Mouse (Mus musculus): Measurements from ENCODE around the gene Chd2. TPM values are rescaled to one million over a fixed set of nuclear protein-coding genes. Genes with fewer than 3 reads are reported as not detected.

Gene Chd2
- 50.5 and 68.2 TPM in 2 replicates for polyA plus RNA-seq (2014; fragmentation: Nextera tagmentation; extraction: Ambion mirVana)

DNA sequence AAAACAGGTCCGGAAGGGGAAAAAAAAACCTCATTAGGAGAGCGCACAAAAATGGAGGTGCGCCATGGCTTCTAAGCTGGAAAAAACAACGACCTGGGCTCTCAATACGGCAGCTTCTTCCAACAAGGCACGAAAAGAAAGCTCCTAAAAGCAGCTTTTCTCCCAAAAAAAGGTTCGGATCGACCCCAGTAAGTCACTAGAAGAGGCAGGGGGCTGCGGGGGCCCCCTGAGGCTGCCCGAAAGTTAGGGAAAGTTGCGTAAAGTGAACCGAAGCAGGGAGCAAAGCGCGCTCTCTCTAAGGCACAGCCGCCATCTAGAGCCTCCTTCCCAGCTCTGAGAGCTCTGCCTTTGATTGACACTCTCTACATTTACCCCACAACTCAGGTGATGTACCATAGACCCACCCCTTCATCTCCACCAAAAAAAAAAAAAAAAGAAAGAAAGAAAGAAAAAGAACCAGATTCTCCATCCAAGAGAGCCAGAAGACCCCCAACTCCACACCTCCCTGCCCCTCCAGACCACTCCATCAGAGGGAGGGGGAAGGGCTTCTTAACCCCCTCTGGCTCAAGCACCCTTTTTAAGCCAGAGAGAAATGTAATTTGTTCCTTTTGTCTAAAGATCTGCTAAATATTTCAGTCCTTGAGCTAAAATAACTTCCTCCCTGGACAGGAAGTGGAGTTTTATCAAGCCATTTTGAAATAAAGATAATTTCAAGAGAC, at the start of gene Chd2:
Chd2 (minus strand) TSS at position 419 of the 719 bp plus-strand sequence.
- Histone ChIP-seq H3K9me3 (ENCODE audit: control insufficient read depth, low read length) (no peaks in the 10 kb centered on the region), H3K4me1 (replicated peaks; ENCODE audit: control insufficient read depth, insufficient read depth, low read length) (peaks cover 12% of the 10 kb centered on the region), H3K27ac (ENCODE audit: low read depth) (peak within 1 kb of the TSS; percentile 99), H3K4me3 (ENCODE audit: low read depth, low read length) (peak within 1 kb of the TSS; percentile 81), H3K4me2 (ENCODE audit: low read length) (peak within 1 kb of the TSS; percentile 67), H3K9ac (ENCODE audit: low read length) (peak within 1 kb of the TSS; percentile 96), H3K36me3 (ENCODE audit: control insufficient read depth, insufficient read depth, low read length) (peaks cover 25% of the 10 kb centered on the region), H3K27me3 (replicated peaks; ENCODE audit: control insufficient read depth, insufficient read depth, low read length) (no peaks in the 10 kb centered on the region)
- peak; percentile 95 for DNase-seq (ENCODE audit: low spot score)
- ATAC-seq (replicated peaks; ENCODE audit: low FRiP score, low TSS enrichment, low read depth): peak; percentile 62
- WGBS: under 1% methylated on average over 15 of the region's 15 CpGs

DNA sequence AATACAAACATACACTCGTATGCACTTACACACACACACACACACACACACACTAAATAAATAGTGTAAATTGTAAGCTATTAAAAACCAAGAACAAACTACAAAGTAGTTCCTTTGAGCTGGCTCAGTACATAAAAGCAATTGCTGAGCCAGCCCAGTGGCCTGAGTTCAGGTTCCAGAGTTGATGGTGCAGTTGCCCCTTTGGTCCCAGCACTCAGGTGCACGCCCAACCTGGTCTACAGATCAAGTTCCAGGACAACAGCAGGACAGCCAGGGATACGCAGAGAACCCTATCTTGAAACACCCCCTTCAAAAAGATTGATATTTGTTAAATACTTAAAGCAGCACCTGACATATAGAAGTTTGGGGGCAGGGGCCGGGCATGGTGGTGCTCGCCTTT, 49.1 kb upstream of the Chd2 start:
- H3K9me3 ChIP-seq (ENCODE audit: control insufficient read depth, low read length): no peaks in the 10 kb centered on the region
- no peak overlapping the region for H3K9ac ChIP-seq (ENCODE audit: low read length)
- H3K4me1 ChIP-seq (replicated peaks; ENCODE audit: control insufficient read depth, insufficient read depth, low read length): peaks cover 30% of the 10 kb centered on the region
- H3K4me2 ChIP-seq (ENCODE audit: low read length): no peak overlapping the region
- no peaks in the 10 kb centered on the region for H3K36me3 ChIP-seq (ENCODE audit: control insufficient read depth, insufficient read depth, low read length)
- no peaks in the 10 kb centered on the region for H3K27me3 ChIP-seq (replicated peaks; ENCODE audit: control insufficient read depth, insufficient read depth, low read length)
- H3K27ac ChIP-seq (ENCODE audit: low read depth): no peak overlapping the region
- no peak overlapping the region for H3K4me3 ChIP-seq (ENCODE audit: low read depth, low read length)
- no peak for ATAC-seq (replicated peaks; ENCODE audit: low FRiP score, low TSS enrichment, low read depth)
- 88% methylated on average over 5 of the region's 5 CpGs for WGBS
- no peak for DNase-seq (ENCODE audit: low spot score)

DNA sequence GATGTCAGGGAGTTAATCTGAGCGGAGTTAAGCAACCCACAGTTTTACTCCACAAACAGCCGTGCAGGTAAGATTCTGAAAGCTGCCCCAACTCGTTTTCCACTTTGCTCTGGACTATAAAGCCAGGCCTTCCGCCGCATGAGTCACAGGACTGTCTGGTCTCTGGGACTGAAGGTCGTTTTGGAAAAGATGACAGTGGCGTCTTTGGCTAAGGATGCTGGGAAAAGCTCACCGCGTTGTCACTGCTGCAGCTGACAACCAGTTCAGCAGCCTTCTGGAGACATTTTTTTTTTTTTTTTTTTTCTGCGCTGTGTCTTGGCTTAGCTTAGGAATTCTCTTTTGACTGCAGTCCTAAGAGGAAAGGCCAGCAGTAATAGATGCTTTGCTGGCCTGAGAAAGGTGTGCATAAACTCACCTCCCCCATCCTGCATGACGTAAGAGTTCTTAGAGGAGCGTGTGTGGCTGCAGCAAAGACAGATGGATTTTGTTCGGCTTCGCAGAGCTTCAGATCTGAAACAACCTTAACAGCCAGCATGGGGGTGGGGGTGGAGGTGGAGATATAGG, 47.7 kb upstream of the Chd2 start:
- Histone ChIP-seq H3K27me3 (replicated peaks; ENCODE audit: control insufficient read depth, insufficient read depth, low read length) (no peaks in the 10 kb centered on the region), H3K9me3 (ENCODE audit: control insufficient read depth, low read length) (no peaks in the 10 kb centered on the region), H3K36me3 (ENCODE audit: control insufficient read depth, insufficient read depth, low read length) (no peaks in the 10 kb centered on the region), H3K4me3 (ENCODE audit: low read depth, low read length) (no peak overlapping the region), H3K4me2 (ENCODE audit: low read length) (peak overlapping the region; percentile 37; the same call in 1 of the 2 replicates), H3K4me1 (replicated peaks; ENCODE audit: control insufficient read depth, insufficient read depth, low read length) (peaks cover 42% of the 10 kb centered on the region), H3K27ac (ENCODE audit: low read depth) (peak overlapping the region; percentile 82), H3K9ac (ENCODE audit: low read length) (no peak overlapping the region)
- 28% methylated on average over 14 of the region's 14 CpGs for WGBS
- peak; percentile 76 for DNase-seq (ENCODE audit: low spot score)
- peak; percentile 66 for ATAC-seq (replicated peaks; ENCODE audit: low FRiP score, low TSS enrichment, low read depth)

DNA sequence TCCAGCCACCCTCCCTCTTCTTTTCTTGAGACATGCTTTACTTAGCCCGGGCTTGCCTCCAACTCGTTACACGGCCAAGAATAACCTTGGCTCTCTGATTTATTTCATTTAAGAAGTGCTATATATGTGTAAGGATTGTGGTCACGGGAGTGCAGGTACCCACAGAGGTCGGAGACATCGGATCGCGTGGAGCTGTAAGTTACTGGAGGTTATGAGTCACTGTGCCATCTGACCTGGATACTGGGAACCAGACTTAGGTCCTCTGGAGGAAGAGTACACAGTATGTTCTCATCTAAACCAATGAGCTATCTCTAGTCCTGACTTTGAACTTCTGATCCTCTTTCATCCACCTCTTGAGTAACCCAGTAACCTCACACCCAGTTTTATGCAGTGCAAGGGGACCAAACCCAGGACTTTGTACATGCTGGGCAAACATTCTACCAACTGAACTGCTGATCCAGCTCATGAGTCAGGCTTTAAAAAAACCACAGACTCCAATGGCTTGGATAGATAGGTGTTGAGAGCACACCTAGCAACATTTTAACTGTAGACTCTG, 46.8 kb upstream of the Chd2 start:
- ATAC-seq (replicated peaks; ENCODE audit: low FRiP score, low TSS enrichment, low read depth) (peak; percentile 73), DNase-seq (ENCODE audit: low spot score) (no peak)
- Histone ChIP-seq H3K4me2 (ENCODE audit: low read length) (peak overlapping the region; percentile 28), H3K4me3 (ENCODE audit: low read depth, low read length) (no peak overlapping the region), H3K4me1 (replicated peaks; ENCODE audit: control insufficient read depth, insufficient read depth, low read length) (peaks cover 44% of the 10 kb centered on the region), H3K27ac (ENCODE audit: low read depth) (peak overlapping the region; percentile 82), H3K27me3 (replicated peaks; ENCODE audit: control insufficient read depth, insufficient read depth, low read length) (no peaks in the 10 kb centered on the region), H3K9ac (ENCODE audit: low read length) (no peak overlapping the region), H3K36me3 (ENCODE audit: control insufficient read depth, insufficient read depth, low read length) (no peaks in the 10 kb centered on the region), H3K9me3 (ENCODE audit: control insufficient read depth, low read length) (no peaks in the 10 kb centered on the region)
- WGBS: 81% methylated on average over 8 of the region's 8 CpGs

DNA sequence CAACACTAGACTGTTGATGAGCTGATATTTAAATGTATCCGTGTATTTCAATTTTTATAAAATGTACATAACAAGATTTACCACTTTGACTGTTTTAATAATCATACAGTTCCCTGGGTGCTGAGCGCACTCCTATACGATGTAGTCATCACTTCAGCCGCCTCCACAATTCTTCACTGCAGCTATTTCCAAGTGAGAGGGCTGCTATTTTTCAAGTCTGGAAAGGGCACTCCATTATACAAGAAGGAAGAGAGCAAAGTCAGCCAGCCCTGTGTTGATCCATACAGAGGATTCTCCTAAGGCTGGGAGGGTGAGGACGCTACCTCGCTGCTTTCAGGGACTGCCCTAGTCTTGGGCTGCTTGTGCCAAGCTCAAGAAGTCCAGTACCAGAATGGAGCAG, 45.1 kb upstream of the Chd2 start:
- no peak for ATAC-seq (replicated peaks; ENCODE audit: low FRiP score, low TSS enrichment, low read depth)
- Histone ChIP-seq H3K27ac (ENCODE audit: low read depth) (no peak overlapping the region), H3K4me2 (ENCODE audit: low read length) (no peak overlapping the region), H3K27me3 (replicated peaks; ENCODE audit: control insufficient read depth, insufficient read depth, low read length) (no peaks in the 10 kb centered on the region), H3K9me3 (ENCODE audit: control insufficient read depth, low read length) (no peaks in the 10 kb centered on the region), H3K9ac (ENCODE audit: low read length) (no peak overlapping the region), H3K36me3 (ENCODE audit: control insufficient read depth, insufficient read depth, low read length) (no peaks in the 10 kb centered on the region), H3K4me1 (replicated peaks; ENCODE audit: control insufficient read depth, insufficient read depth, low read length) (peaks cover 45% of the 10 kb centered on the region), H3K4me3 (ENCODE audit: low read depth, low read length) (no peak overlapping the region)
- WGBS: 81% methylated on average over 6 of the region's 6 CpGs
- no peak for DNase-seq (ENCODE audit: low spot score)

DNA sequence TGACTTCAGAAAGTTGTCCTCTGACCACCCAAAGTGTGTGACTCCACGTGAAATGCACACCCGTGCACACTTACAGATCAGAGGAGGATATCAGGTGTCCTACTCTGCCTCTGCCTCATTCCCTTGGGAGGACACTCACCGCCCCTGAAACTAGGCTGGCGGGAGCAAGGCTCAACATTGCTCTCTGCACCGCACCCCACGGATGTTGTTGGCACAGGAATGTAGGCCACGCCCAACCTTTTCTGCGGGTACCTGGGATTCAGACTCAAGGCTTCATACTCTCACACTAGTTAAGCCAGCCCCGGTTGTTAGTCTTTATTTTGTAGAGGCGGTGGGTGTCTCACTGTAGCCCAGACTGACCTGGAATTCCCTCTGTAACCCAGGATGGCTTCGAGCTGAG, 44.6 kb upstream of the Chd2 start:
- ATAC-seq (replicated peaks; ENCODE audit: low FRiP score, low TSS enrichment, low read depth) (no peak), DNase-seq (ENCODE audit: low spot score) (peak; percentile 51)
- no peak overlapping the region for H3K27ac ChIP-seq (ENCODE audit: low read depth)
- peaks cover 45% of the 10 kb centered on the region for H3K4me1 ChIP-seq (replicated peaks; ENCODE audit: control insufficient read depth, insufficient read depth, low read length)
- no peaks in the 10 kb centered on the region for H3K27me3 ChIP-seq (replicated peaks; ENCODE audit: control insufficient read depth, insufficient read depth, low read length)
- 61% methylated on average over 11 of the region's 11 CpGs for WGBS
- no peaks in the 10 kb centered on the region for H3K36me3 ChIP-seq (ENCODE audit: control insufficient read depth, insufficient read depth, low read length)
- H3K4me2 ChIP-seq (ENCODE audit: low read length): no peak overlapping the region
- no peak overlapping the region for H3K4me3 ChIP-seq (ENCODE audit: low read depth, low read length)
- H3K9ac ChIP-seq (ENCODE audit: low read length): no peak overlapping the region
- H3K9me3 ChIP-seq (ENCODE audit: control insufficient read depth, low read length): no peaks in the 10 kb centered on the region

DNA sequence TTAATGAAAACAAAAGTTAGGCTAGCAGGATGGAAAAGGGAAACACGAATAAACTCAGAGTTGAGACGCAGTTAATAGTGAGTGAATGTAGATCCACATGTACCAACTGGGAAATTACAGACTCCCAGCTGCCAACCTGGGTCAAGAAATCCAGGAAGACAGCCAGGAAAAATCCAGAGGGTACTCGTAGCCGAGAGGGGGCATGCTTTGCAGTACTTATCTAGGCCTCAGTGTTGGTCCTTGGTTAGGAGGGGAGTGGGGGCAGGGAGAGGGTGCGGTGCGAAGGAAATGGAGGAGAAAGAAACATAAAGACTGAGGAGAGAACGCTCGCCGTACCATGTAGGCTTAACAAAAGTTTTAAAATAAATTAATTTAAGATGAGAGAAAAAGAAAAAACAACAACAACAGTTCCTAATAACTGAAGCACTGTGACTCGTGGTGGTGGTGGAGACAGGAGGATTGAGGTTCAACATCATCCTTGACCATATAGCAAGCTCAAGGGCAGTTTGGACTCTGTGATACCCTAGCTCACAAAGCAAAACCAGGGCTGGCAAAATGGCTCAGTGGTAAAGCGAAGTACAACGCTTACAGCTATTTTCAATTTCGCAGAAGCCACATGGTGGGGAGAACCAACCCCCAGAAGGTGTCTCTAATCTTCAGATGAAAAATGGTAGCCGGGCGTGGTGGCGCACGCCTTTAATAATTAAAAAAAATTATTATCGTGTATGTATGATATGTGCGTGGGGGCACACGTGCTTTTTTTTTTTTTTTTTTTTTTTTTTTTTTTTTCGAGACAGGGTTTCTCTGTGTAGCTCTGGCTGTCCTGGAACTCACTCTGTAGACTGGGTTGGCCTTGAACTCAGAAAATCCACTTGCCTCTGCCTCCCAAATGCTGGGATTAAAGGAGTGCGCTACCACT, 43.7 kb upstream of the Chd2 start:
- peaks cover 45% of the 10 kb centered on the region for H3K4me1 ChIP-seq (replicated peaks; ENCODE audit: control insufficient read depth, insufficient read depth, low read length)
- H3K9ac ChIP-seq (ENCODE audit: low read length): no peak overlapping the region
- no peak for ATAC-seq (replicated peaks; ENCODE audit: low FRiP score, low TSS enrichment, low read depth)
- H3K4me3 ChIP-seq (ENCODE audit: low read depth, low read length): no peak overlapping the region
- peak overlapping the region; percentile 30; the same call in 1 of the 2 replicates for H3K4me2 ChIP-seq (ENCODE audit: low read length)
- H3K9me3 ChIP-seq (ENCODE audit: control insufficient read depth, low read length): no peaks in the 10 kb centered on the region
- peak overlapping the region; percentile 81 for H3K27ac ChIP-seq (ENCODE audit: low read depth)
- 67% methylated on average over 21 of the region's 22 CpGs for WGBS
- peak; percentile 51 for DNase-seq (ENCODE audit: low spot score)
- H3K36me3 ChIP-seq (ENCODE audit: control insufficient read depth, insufficient read depth, low read length): no peaks in the 10 kb centered on the region
- no peaks in the 10 kb centered on the region for H3K27me3 ChIP-seq (replicated peaks; ENCODE audit: control insufficient read depth, insufficient read depth, low read length)
